Mouse (Mus musculus): ENCODE results near the gene Mark1. TPM values are rescaled to one million over a fixed set of nuclear protein-coding genes. Genes with fewer than 3 reads are reported as not detected.

The Mark1 gene
- total RNA-seq, 2 experiments from 2014 or later: not detected

GRCm38 (mm10) chr1:184965682-184966360, 33.5 kb downstream of the Mark1 start:
- no peak; the same call in 1 of the 2 replicates for ATAC-seq (replicated peaks; ENCODE audit: low FRiP score, poor library complexity, severe bottlenecking)

GRCm38 (mm10) chr1:184963121-184963693, 36.2 kb downstream of the Mark1 start:
- no peak for ATAC-seq (replicated peaks; ENCODE audit: low FRiP score, poor library complexity, severe bottlenecking)

DNA sequence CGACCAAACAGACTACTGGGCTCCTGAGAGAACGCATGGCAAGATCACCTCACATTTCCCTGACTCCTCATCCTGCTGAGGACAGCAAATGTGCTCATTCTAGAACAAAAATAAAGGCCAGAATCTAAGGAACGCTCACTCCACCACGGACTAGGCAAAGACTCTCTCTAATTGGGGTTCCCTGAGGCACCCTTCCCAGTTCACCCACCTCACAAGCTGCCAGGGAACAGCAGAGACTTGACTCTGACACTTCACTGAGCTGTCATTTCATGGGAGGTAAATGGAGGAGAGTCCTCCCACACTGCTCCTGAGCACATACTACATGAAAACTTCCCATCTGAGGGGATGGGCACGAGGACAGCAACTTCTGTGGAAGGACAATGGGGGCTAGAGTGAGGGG, 37.5 kb downstream of the Mark1 start:
- no peak for ATAC-seq (replicated peaks; ENCODE audit: low FRiP score, poor library complexity, severe bottlenecking)

- no peak for ATAC-seq (replicated peaks; ENCODE audit: low FRiP score, poor library complexity, severe bottlenecking)
Observed at GRCm38 (mm10) chr1:184958818-184959217, 40.6 kb downstream of the Mark1 start.

- ATAC-seq (replicated peaks; ENCODE audit: low FRiP score, poor library complexity, severe bottlenecking): no peak
Observed at GRCm38 (mm10) chr1:184958388-184958787, 41.0 kb downstream of the Mark1 start.

GRCm38 (mm10) chr1:184951758-184952157, 47.6 kb downstream of the Mark1 start:
- no peak for ATAC-seq (replicated peaks; ENCODE audit: low FRiP score, poor library complexity, severe bottlenecking)

DNA sequence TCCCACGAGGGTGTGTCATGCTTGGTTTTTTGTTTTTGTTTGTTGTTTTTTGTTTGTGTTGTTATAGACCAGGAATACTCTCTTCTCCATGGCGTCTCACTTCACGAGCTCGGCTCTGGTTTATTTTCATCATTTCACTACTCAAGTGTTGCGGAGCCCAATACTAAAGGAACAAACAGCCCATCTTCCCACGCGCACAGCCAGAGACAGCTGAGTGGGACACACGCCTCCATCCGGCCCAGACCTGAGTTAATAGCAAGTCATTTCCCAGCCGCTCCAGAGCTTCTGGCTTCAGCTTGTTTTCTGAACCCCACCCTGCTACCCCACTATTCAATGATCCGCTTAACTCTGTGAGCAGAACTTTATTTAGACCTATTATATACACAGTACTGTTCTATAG, 48.3 kb downstream of the Mark1 start:
- no peak for ATAC-seq (replicated peaks; ENCODE audit: low FRiP score, poor library complexity, severe bottlenecking)

- no peak for ATAC-seq (replicated peaks; ENCODE audit: low FRiP score, poor library complexity, severe bottlenecking)
Observed at GRCm38 (mm10) chr1:184938106-184938505, 61.3 kb downstream of the Mark1 start.

GRCm38 (mm10) chr1:184935980-184936379, 63.4 kb downstream of the Mark1 start:
- ATAC-seq (replicated peaks; ENCODE audit: low FRiP score, poor library complexity, severe bottlenecking): no peak

GRCm38 (mm10) chr1:184935490-184935889, 63.9 kb downstream of the Mark1 start:
- ATAC-seq (replicated peaks; ENCODE audit: low FRiP score, poor library complexity, severe bottlenecking): no peak

GRCm38 (mm10) chr1:184931097-184931496, 68.3 kb downstream of the Mark1 start:
- ATAC-seq (replicated peaks; ENCODE audit: low FRiP score, poor library complexity, severe bottlenecking): no peak

DNA sequence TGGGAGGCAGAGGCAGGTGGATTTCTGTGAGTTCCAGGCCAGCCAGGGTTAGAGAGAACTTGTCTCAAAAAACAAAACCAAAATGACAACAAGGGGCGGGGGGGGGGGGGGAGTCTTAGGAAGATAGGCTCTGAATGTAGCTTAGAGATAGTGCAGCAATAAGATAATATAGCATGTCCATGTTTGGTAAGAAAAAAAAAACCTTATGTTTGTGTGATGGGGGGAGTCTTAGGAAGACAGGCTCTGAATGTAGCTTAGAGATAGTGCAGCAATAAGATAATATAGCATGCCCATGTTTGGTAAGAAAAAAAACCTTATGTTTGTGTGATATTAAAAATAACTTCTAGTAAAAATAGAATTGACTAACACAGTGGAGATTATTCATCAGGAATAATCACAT, 71.0 kb downstream of the Mark1 start:
- ATAC-seq (replicated peaks; ENCODE audit: low FRiP score, poor library complexity, severe bottlenecking): no peak

DNA sequence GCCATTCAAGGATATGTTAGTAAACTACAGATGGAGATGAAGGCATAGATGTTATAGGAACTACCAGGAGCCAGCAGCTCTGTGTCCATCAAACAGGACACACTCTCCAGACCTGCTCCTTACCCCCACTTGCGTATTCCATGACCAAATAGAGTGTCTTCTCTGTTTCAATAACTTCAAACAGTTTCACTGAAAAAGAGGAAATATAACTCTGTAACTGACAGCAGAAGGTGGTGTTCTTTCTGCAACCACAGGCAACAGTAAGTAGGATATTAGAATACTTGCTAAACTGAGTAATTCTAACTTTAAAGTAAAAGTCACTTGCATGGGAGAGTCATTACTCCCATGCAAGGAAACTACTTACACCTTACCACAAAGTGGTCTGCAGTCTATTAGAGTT, 71.5 kb downstream of the Mark1 start:
- ATAC-seq (replicated peaks; ENCODE audit: low FRiP score, poor library complexity, severe bottlenecking): no peak

GRCm38 (mm10) chr1:184922824-184923223, 76.5 kb downstream of the Mark1 start:
- ATAC-seq (replicated peaks; ENCODE audit: low FRiP score, poor library complexity, severe bottlenecking): no peak

- ATAC-seq (replicated peaks; ENCODE audit: low FRiP score, poor library complexity, severe bottlenecking): no peak
Observed at GRCm38 (mm10) chr1:184920057-184920456, 79.3 kb downstream of the Mark1 start.

DNA sequence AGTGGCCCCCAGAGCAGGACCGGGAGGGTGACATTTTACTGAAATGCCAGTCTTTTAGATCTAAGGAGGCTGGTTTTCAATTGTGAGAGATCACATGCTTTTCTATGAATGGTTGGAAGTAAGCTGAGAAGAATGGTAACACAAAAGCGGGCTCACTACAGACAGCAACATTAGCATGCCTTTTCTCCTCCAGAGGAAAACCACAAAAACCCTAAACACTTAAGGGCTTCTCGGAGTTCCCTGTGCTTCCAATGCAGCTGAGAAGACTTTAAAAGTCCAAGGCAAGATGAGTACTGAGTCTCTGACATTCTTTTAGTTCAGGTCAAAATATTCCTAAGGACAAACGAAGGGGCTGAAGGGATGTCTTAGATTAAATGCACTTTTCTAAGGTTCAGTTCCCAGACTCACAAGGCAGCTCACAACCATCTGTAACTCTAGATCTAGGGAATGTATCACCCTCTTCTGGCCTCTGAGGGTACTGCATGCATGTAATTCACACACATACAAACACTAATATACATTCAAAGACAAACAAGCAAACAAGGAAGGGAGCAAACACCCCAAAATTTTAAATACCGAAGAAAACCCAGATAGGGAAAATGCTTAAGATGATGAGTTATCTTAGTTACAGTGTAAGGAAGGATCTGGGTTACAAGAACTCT, 81.0 kb downstream of the Mark1 start:
- ATAC-seq (replicated peaks; ENCODE audit: low FRiP score, poor library complexity, severe bottlenecking): peak; percentile 68; the same call in 1 of the 2 replicates

DNA sequence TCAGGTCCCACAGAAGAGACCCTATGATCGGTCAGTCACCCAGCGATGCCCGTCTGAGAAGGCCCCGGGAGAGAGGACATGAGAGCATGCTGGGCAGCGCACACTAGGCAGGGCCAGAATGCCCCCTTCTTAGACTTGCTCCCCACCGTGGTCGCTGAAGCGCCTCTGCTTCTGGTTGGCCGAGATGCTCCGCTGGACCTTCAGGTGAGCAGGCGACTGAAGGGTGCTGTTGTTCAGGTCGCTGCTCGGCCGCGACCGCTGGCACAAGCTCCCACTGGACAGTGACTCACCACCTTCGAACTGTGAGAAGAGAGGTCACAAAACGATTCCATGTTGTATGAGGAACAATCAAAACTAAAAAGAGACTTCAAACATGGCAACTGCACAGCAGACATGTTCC, 87.0 kb downstream of the Mark1 start:
- ATAC-seq (replicated peaks; ENCODE audit: low FRiP score, poor library complexity, severe bottlenecking): no peak

- no peak for ATAC-seq (replicated peaks; ENCODE audit: low FRiP score, poor library complexity, severe bottlenecking)
Observed at GRCm38 (mm10) chr1:184911861-184912260, 87.5 kb downstream of the Mark1 start.

DNA sequence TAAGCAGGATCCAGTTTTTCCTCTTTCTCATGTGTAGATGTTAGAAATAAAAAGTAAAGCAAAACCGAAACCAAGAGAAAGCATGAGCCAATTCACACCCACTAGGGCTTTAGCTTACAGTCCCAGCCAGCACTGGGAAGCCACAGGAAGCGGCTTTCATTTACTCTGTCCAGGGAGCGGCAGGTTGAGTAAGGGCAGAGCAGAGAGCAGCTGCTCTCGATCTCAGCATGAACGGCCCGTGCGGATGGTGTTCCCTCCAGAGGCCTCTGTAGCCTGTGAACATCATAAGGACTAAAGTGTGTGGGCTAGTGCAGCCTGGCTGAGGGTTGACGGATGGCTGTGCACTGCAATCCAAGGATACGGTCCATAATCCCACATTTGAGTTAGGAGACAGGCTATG, 90.8 kb downstream of the Mark1 start:
- no peak for ATAC-seq (replicated peaks; ENCODE audit: low FRiP score, poor library complexity, severe bottlenecking)

DNA sequence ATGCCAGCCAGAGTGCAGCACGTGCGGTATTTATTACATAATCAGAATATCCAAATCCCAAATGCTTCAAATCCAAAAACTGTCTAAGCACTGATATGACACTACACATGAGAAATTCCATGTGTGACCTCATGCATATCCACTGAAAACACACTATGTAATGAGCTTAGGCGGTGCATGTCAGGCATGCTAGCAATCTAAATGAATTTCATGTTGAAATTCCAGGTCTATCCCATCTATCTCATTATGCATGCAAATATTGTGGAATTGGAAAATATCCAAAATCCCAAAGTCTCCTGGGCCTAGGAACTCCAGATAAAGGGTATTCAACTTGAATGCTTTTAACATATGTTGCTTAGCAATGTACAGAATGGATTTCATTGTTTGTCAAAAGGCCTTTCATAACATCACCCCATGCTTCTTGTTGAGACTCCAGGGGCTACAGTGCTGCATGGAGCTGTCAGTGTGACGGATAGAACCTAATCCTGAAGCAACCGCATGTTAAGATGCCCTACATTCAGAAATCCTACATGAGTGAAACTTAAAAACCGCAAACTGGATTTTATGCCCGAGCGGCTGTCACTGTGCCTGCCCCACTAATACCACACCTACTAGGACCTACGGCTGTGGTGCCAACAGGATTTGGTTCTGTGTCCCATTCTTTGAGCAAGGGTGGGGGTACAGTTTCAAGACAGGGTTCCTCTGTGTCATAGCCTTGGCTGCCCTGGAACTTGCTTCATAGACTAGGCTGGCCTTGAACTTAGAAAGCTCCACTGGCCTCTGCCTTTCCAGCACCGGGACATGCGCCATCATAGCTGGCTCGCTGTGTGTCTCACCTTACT, 93.2 kb downstream of the Mark1 start:
- no peak for ATAC-seq (replicated peaks; ENCODE audit: low FRiP score, poor library complexity, severe bottlenecking)
